Mouse (Mus musculus): Measurements from ENCODE around the gene Rnf167.

DNA sequence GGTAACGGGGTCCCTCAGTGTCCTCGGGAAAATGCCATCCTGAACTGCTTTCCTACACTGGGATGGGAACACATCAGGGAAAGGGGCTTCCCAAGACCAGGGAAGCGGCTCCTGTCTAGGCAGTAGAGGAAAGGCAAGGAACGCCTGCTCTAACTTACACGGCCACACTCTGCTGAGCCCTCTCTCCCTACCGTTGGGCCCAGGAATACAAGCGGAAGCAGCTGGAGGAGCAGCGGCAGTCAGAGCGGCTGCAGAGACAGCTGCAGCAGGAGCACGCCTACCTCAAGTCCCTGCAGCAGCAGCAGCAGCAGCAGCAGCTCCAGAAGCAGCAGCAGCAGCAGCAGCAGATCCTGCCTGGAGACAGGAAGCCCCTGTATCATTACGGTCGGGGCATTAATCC lies 40.3 kb upstream of the Rnf167 start:
- TF ChIP-seq POLR2A (IDR thresholded peaks at IDR 0.05; ENCODE audit: insufficient read length, low read depth) = no peak
- no peak for TF ChIP-seq REST (IDR thresholded peaks at IDR 0.05; ENCODE audit: insufficient read depth, insufficient read length)
- TF ChIP-seq USF1 (IDR thresholded peaks at IDR 0.05; ENCODE audit: low read depth) = no peak
- no peak for TF ChIP-seq CEBPB (IDR thresholded peaks at IDR 0.05; ENCODE audit: insufficient read depth, poor library complexity, severe bottlenecking)
- TF ChIP-seq MYOD1 (IDR thresholded peaks at IDR 0.05; ENCODE audit: control insufficient read depth in 1 of 3, insufficient read length in 2 of 3, low read depth in 2 of 3) = peak in 2 of 3 experiments; percentile 12 to 52
- no peak for TF ChIP-seq E2F4 (IDR thresholded peaks at IDR 0.05; ENCODE audit: insufficient read depth)
- TF ChIP-seq POLR2AphosphoS2 (IDR thresholded peaks at IDR 0.05; ENCODE audit: insufficient read length, low read depth) = no peak
- no peak for TF ChIP-seq SRF (IDR thresholded peaks at IDR 0.05; ENCODE audit: control insufficient read depth, insufficient read length, low read depth)
- peak in 1 of 3 experiments; percentile 39 for TF ChIP-seq MYOG (IDR thresholded peaks at IDR 0.05; ENCODE audit: control insufficient read depth in 1 of 3, insufficient read depth in 1 of 3, insufficient read length in 2 of 3, low read depth in 2 of 3)
- no peak for TF ChIP-seq TCF12 (IDR thresholded peaks at IDR 0.05; ENCODE audit: insufficient read depth, poor library complexity, severe bottlenecking)
- no peak for TF ChIP-seq MAX (IDR thresholded peaks at IDR 0.05; ENCODE audit: low read depth)

Data from myocyte (in vitro differentiated cells).